Mouse (Mus musculus): ENCODE data around the gene Zfp523. TPM values are rescaled to one million over a fixed set of nuclear protein-coding genes. Genes with fewer than 3 reads are reported as not detected.
A peak's percentile ranks its signal among the peaks of the same experiment; 100 is the strongest.
"Not testable (repeated sequence)": the region's sequence is repeated elsewhere in the genome, so short reads cannot be mapped to it uniquely, and the experiment has no call there.

Zfp523 gene
- polyA plus RNA-seq, 1 experiment = 0.39 TPM

DNA sequence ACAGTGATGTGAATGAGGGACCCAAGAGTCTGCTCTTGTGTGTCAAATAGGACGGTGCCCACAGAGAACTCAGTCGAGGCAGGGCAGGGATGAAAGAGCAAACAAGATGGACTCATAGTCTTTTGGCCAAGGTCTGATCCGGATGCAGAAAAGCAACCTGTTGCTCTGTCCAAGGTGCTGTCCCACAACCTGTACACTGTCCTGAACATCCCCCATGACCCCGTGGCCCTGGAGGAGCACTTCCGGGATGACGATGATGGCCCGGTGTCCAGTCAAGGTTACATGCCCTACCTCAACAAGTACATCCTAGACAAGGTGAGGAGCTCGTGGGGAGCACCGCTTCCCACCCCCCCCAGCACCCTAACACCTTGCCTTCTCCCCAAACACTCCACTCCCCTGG is 39.9 kb downstream of the Zfp523 start:
- H3K27me3 ChIP-seq (ENCODE audit: control insufficient read depth) = no peaks in the 10 kb centered on the region; the same call in 1 of the 2 replicates
- H3K9me3 ChIP-seq (ENCODE audit: control insufficient read depth, low read length) = no peaks in the 10 kb centered on the region
- H3K4me1 ChIP-seq (ENCODE audit: control insufficient read depth) = peaks cover 24% of the 10 kb centered on the region
- H3K36me3 ChIP-seq (ENCODE audit: control insufficient read depth) = no peaks in the 10 kb centered on the region
- H3K4me3 ChIP-seq (replicated peaks) = no peak overlapping the region
- TF ChIP-seq TAL1 (IDR thresholded peaks at IDR 0.05; ENCODE audit: low read length) = no peak
- no peak for TF ChIP-seq GATA1 (IDR thresholded peaks at IDR 0.05; ENCODE audit: low read length)

DNA sequence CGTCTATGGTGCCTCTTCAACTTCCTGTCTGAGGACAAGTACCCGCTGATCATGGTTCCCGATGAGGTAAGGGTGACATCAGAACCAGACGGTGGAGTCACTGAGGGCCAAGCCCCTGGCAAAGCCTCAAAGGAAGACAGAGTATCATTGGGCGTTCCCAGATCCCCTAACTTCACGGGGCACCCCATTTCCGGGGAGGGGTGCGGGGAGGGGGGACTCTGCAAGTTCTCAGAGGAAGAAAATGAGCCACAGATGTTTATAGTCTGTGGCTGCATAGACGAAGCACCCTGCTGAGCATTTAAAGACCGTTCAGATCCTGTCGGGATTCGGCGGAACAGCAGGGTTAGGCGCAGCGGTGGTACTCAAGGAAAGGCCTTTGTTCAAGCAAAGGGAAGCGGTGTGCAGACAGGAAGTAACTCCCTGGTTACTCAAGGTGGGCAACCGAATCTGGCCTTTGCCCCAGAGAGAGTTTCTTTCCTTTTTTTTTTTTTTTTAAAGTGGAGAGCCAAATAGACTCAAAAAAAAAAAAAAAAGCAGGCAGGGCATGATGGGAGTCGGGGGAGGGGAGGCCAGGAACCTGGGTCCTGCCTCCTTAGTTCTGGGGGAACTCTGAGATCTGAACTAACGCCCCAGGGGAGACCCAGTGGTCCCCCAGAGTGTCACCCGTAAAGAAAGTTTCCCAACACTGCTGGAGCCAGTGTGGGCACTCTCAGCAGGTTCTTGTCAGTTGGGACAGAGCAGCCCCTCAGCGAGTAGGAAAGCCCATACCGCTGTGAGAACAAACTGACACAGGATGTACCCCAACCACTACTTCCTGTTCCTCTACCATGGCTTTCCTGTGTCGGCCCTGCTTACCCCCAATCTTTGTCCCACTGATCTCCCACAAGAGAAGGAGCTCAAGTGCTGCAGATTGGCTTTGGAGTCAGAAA is 41.1 kb downstream of the Zfp523 start:
- H3K4me1 ChIP-seq (ENCODE audit: control insufficient read depth) = peaks cover 20% of the 10 kb centered on the region
- H3K9me3 ChIP-seq (ENCODE audit: control insufficient read depth, low read length) = no peaks in the 10 kb centered on the region
- peak overlapping the region; percentile 4 for H3K4me3 ChIP-seq (replicated peaks)
- H3K36me3 ChIP-seq (ENCODE audit: control insufficient read depth) = no peaks in the 10 kb centered on the region
- H3K27me3 ChIP-seq (ENCODE audit: control insufficient read depth) = no peaks in the 10 kb centered on the region; the same call in 1 of the 2 replicates
- TF ChIP-seq TAL1 (IDR thresholded peaks at IDR 0.05; ENCODE audit: low read length) (no peak), GATA1 (IDR thresholded peaks at IDR 0.05; ENCODE audit: low read length) (no peak)

DNA sequence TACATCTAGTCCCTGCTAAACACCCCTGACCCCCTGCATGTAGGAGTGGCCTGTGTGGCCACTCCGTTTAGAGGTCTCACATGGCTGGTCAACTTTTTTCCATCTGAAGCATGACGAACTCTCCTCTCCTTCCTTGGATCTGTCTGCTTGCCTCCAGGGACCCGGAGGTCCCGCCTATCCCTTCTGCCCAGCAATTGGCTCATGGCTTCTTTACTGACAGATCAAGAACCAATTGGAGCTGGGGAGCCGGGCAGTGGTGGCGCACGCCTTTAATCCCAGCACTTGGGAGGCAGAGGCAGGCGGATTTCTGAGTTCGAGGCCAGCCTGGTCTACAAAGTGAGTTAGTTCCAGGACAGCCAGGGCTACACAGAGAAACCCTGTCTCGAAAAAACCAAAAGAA is 45.5 kb downstream of the Zfp523 start:
- not testable (repeated sequence) for H3K27me3 ChIP-seq (ENCODE audit: control insufficient read depth); H3K4me3 ChIP-seq (replicated peaks); H3K36me3 ChIP-seq (ENCODE audit: control insufficient read depth); H3K9me3 ChIP-seq (ENCODE audit: control insufficient read depth, low read length)
- peaks cover 43% of the 10 kb centered on the region for H3K4me1 ChIP-seq (ENCODE audit: control insufficient read depth)

DNA sequence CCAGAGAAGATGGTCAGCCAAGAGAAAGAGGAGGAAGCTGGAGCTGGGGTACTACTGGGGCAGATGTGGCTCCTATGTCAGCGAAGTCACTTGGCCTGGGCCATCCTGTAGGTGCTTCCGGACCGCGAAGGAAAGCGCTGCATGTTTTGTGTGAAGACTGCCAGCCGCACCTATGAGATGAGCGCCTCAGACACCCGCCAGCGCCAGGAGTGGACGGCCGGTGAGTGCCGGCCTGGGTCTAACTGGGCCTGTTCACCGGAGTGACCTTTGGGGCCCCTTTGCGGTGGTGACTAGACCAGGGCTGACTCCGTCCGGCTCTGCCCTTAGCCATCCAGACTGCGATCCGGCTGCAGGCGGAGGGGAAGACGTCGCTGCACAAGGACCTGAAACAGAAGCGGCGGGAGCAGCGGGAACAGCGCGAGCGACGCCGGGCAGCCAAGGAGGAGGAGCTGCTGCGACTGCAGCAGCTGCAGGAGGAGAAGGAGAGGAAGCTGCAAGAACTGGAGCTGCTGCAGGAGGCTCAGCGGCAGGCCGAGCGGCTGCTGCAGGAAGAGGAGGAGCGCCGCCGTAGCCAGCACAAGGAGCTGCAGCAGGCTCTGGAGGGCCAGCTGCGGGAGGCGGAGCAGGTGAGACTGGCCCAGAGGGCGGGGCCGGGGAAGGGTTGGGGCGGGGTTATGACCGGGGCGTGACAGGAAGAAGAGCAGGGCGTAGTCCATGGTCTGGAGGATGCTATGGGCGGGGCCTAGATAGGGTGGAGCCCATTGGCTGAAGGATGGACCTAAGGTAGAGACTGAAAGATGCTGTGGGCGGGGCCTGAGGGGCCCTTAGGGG is 46.8 kb downstream of the Zfp523 start:
- Histone ChIP-seq H3K9me3 (ENCODE audit: control insufficient read depth, low read length) (peaks cover 2% of the 10 kb centered on the region; the same call in 1 of the 2 replicates), H3K36me3 (ENCODE audit: control insufficient read depth) (peaks cover 3% of the 10 kb centered on the region), H3K27me3 (ENCODE audit: control insufficient read depth) (no peaks in the 10 kb centered on the region), H3K4me1 (ENCODE audit: control insufficient read depth) (peaks cover 36% of the 10 kb centered on the region), H3K4me3 (replicated peaks) (peak overlapping the region; percentile 65)
- TF ChIP-seq TAL1 (IDR thresholded peaks at IDR 0.05; ENCODE audit: low read length) (no peak), GATA1 (IDR thresholded peaks at IDR 0.05; ENCODE audit: low read length) (no peak)

DNA sequence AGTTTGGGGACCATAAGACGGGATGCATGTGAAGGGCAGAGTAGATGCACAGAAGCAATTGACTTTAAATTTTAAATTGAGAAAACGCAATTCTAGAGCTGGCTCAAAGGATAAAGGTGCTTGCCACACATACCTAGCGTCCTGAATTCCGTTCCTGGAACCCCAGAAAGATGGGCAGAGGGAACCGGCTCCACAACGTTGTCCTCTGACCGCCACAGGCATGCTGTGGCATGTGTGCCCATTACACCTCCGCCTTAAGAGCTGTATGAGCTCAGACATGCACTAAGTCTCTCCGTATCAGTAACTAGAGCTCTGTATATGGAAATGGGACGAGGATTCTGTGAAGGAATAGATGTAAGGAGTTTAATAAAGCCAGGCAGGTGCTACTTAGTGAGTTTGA is 47.7 kb downstream of the Zfp523 start:
- Histone ChIP-seq H3K36me3 (ENCODE audit: control insufficient read depth) (peaks cover 3% of the 10 kb centered on the region), H3K4me3 (replicated peaks) (no peak overlapping the region), H3K27me3 (ENCODE audit: control insufficient read depth) (no peaks in the 10 kb centered on the region), H3K9me3 (ENCODE audit: control insufficient read depth, low read length) (peaks cover 2% of the 10 kb centered on the region; the same call in 1 of the 2 replicates), H3K4me1 (ENCODE audit: control insufficient read depth) (peaks cover 36% of the 10 kb centered on the region)
- TF ChIP-seq TAL1 (IDR thresholded peaks at IDR 0.05; ENCODE audit: low read length) = no peak
- TF ChIP-seq GATA1 (IDR thresholded peaks at IDR 0.05; ENCODE audit: low read length) = no peak

DNA sequence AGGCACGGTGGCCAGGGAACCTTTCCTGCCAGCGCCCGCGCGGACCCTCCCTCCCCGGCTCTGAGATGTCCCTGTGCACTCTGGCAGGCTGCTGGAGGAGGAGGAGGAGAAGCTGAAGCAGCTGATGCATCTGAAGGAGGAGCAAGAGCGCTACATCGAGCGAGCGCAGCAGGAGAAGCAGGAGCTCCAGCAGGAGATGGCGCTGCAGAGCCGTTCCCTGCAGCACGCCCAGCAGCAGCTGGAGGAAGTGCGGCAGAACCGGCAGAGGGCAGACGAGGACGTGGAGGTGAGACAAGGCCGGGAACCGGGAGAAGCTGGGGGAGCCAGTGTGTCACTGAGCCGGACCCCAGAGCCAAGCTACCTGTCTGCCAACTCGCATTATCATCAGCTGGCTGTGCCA is 49.1 kb downstream of the Zfp523 start:
- TF ChIP-seq GATA1 (IDR thresholded peaks at IDR 0.05; ENCODE audit: low read length) (no peak), TAL1 (IDR thresholded peaks at IDR 0.05; ENCODE audit: low read length) (no peak)
- H3K4me3 ChIP-seq (replicated peaks) = no peak overlapping the region
- peaks cover 3% of the 10 kb centered on the region for H3K36me3 ChIP-seq (ENCODE audit: control insufficient read depth)
- H3K27me3 ChIP-seq (ENCODE audit: control insufficient read depth) = no peaks in the 10 kb centered on the region
- peaks cover 2% of the 10 kb centered on the region; the same call in 1 of the 2 replicates for H3K9me3 ChIP-seq (ENCODE audit: control insufficient read depth, low read length)
- H3K4me1 ChIP-seq (ENCODE audit: control insufficient read depth) = peaks cover 36% of the 10 kb centered on the region

DNA sequence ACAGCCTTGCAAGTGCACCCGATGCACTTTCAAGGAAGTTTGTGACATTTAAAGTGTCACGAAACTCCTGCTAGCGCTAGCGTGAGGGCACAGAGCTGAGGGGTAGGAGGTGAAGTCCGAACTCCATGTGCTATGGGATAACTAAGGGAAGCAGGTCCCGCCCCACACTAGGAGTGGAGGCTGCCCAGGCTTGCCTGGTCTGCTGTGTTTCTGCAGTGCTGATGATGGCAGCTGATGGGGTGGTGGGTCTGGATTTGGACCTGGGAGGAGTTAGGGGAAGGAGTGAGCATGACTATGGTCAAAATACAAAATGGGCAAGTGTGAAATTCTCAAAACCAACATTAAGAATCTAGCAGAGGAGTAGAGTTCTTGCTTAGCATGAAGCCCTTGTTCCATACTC is 53.6 kb downstream of the Zfp523 start:
- H3K4me3 ChIP-seq (replicated peaks) = no peak overlapping the region
- no peaks in the 10 kb centered on the region for H3K27me3 ChIP-seq (ENCODE audit: control insufficient read depth)
- TF ChIP-seq GATA1 (IDR thresholded peaks at IDR 0.05; ENCODE audit: low read length) (no peak), TAL1 (IDR thresholded peaks at IDR 0.05; ENCODE audit: low read length) (no peak)
- peaks cover 39% of the 10 kb centered on the region for H3K4me1 ChIP-seq (ENCODE audit: control insufficient read depth)
- H3K9me3 ChIP-seq (ENCODE audit: control insufficient read depth, low read length) = no peaks in the 10 kb centered on the region
- H3K36me3 ChIP-seq (ENCODE audit: control insufficient read depth) = peaks cover 10% of the 10 kb centered on the region

DNA sequence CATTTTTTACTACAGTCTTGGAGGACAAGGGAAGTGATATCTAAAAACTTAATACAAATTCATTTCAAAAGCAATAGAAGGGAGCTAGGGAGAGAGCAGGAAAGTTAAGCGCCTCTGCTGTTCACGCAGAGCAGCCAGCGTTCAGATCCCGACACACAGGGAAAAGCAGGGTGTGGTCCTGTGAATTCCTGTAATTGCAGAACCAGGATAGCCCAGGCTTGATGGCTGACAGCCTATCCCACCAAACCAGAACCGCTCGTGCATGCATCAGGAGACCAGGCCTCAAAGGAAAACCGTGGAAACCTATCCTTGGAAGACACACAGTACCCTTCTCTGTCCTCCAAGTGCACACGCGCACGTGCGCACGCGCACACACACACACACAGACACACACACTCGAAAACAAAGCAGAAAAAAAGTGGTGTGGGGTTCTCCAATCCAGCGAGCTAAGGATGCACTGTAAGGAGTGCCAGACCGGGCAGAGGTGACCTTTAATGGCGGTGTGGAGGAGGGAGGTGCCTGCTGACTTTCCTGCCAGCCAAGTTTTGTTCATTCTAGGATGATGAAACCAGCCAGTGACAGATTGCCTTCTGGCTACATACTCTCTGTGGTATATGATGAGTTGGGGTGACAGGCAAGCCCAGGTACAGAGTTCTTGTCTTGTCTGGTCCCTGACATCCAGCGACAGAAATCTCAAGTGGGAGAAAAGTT is 54.3 kb downstream of the Zfp523 start:
- peaks cover 16% of the 10 kb centered on the region for H3K36me3 ChIP-seq (ENCODE audit: control insufficient read depth)

More for the DNA sequence above, 54.3 kb downstream of the Zfp523 start:
- H3K4me3 ChIP-seq (replicated peaks) = no peak overlapping the region
- TF ChIP-seq TAL1 (IDR thresholded peaks at IDR 0.05; ENCODE audit: low read length) (no peak), GATA1 (IDR thresholded peaks at IDR 0.05; ENCODE audit: low read length) (no peak)
- H3K4me1 ChIP-seq (ENCODE audit: control insufficient read depth) = peaks cover 40% of the 10 kb centered on the region
- no peaks in the 10 kb centered on the region for H3K27me3 ChIP-seq (ENCODE audit: control insufficient read depth)
- H3K9me3 ChIP-seq (ENCODE audit: control insufficient read depth, low read length) = no peaks in the 10 kb centered on the region

Measured in erythroblast, embryonic 14.5 days (primary cell).